Mouse (Mus musculus): ENCODE data around the gene Rab5c. TPM values are rescaled to one million over a fixed set of nuclear protein-coding genes. Genes with fewer than 3 reads are reported as not detected.

Rab5c gene
- polyA plus RNA-seq, 1 experiment from 2014 or later = 26.1 TPM

GRCm38 (mm10) chr11:100766726-100767125, 28.7 kb upstream of the Rab5c start:
- Histone ChIP-seq H3K27me3 (replicated peaks) (peaks cover 10% of the 10 kb centered on the region), H3K9me3 (no peaks in the 10 kb centered on the region), H3K36me3 (no peaks in the 10 kb centered on the region), H3K4me1 (replicated peaks) (peaks cover 12% of the 10 kb centered on the region), H3K9ac (no peak overlapping the region), H3K27ac (no peak overlapping the region), H3K4me2 (replicated peaks) (no peak overlapping the region), H3K4me3 (replicated peaks) (no peak overlapping the region)
- WGBS = 83% methylated on average over 9 of the region's 9 CpGs
- ATAC-seq = no peak

- ATAC-seq = no peak
- peak within 1 kb of the TSS; percentile 42 for H3K4me3 ChIP-seq (replicated peaks)
- peak within 1 kb of the TSS; percentile 82 for H3K4me2 ChIP-seq (replicated peaks)
- no peaks in the 10 kb centered on the region for H3K9me3 ChIP-seq
- WGBS = 83% methylated on average over 7 of the region's 7 CpGs
- H3K4me1 ChIP-seq (replicated peaks) = peaks cover 18% of the 10 kb centered on the region
- H3K9ac ChIP-seq = peak within 1 kb of the TSS; percentile 45
- H3K36me3 ChIP-seq = no peaks in the 10 kb centered on the region
- H3K27ac ChIP-seq = no peak within 1 kb of the TSS
- peaks cover 28% of the 10 kb centered on the region for H3K27me3 ChIP-seq (replicated peaks)
Observed at GRCm38 (mm10) chr11:100762831-100763230, 24.8 kb upstream of the Rab5c start, which contains the start of gene Hcrt. Hcrt (minus strand) TSS chr11:100762931.

GRCm38 (mm10) chr11:100761547-100762045, 23.6 kb upstream of the Rab5c start:
- peak overlapping the region; percentile 45 for H3K9ac ChIP-seq
- WGBS = under 1% methylated on average over 27 of the region's 27 CpGs

GRCm38 (mm10) chr11:100759611-100760233, 21.7 kb upstream of the Rab5c start, which contains the start of gene Kcnh4:
Kcnh4 (minus strand) TSS chr11:100759942.
- WGBS = under 1% methylated on average over 51 of the region's 51 CpGs

More at GRCm38 (mm10) chr11:100761547-100762045, 23.6 kb upstream of the Rab5c start:
- peak; percentile 81 for ATAC-seq
- Histone ChIP-seq H3K27me3 (replicated peaks) (peaks cover 28% of the 10 kb centered on the region), H3K4me2 (replicated peaks) (peak overlapping the region; percentile 82), H3K4me3 (replicated peaks) (peak overlapping the region; percentile 42), H3K4me1 (replicated peaks) (peaks cover 18% of the 10 kb centered on the region), H3K9me3 (no peaks in the 10 kb centered on the region), H3K27ac (no peak overlapping the region), H3K36me3 (no peaks in the 10 kb centered on the region)

GRCm38 (mm10) chr11:100758707-100759610, 20.9 kb upstream of the Rab5c start:
- Histone ChIP-seq H3K4me2 (replicated peaks) (peak overlapping the region; percentile 70), H3K4me1 (replicated peaks) (peaks cover 18% of the 10 kb centered on the region), H3K27ac (no peak overlapping the region), H3K27me3 (replicated peaks) (peaks cover 28% of the 10 kb centered on the region), H3K9me3 (no peaks in the 10 kb centered on the region), H3K36me3 (no peaks in the 10 kb centered on the region), H3K4me3 (replicated peaks) (peak overlapping the region; percentile 33), H3K9ac (no peak overlapping the region)
- ATAC-seq = peak; percentile 50
- WGBS = 2% methylated on average over 35 of the region's 35 CpGs

More at GRCm38 (mm10) chr11:100759611-100760233, 21.7 kb upstream of the Rab5c start, which contains the start of gene Kcnh4:
- H3K4me2 ChIP-seq (replicated peaks) = peak within 1 kb of the TSS; percentile 70
- peaks cover 18% of the 10 kb centered on the region for H3K4me1 ChIP-seq (replicated peaks)
- H3K9ac ChIP-seq = no peak within 1 kb of the TSS
- H3K27me3 ChIP-seq (replicated peaks) = peaks cover 28% of the 10 kb centered on the region
- peak; percentile 36; the same call in 1 of the 2 replicates for ATAC-seq
- no peaks in the 10 kb centered on the region for H3K36me3 ChIP-seq
- H3K27ac ChIP-seq = no peak within 1 kb of the TSS
- H3K9me3 ChIP-seq = no peaks in the 10 kb centered on the region
- peak within 1 kb of the TSS; percentile 33 for H3K4me3 ChIP-seq (replicated peaks)

- H3K9ac ChIP-seq = no peak overlapping the region
- H3K27ac ChIP-seq = no peak overlapping the region
- peaks cover 22% of the 10 kb centered on the region for H3K27me3 ChIP-seq (replicated peaks)
- H3K36me3 ChIP-seq = no peaks in the 10 kb centered on the region
- 87% methylated on average over 12 of the region's 12 CpGs for WGBS
- peaks cover 18% of the 10 kb centered on the region for H3K4me1 ChIP-seq (replicated peaks)
- no peak overlapping the region for H3K4me2 ChIP-seq (replicated peaks)
- H3K4me3 ChIP-seq (replicated peaks) = no peak overlapping the region
- no peaks in the 10 kb centered on the region for H3K9me3 ChIP-seq
- no peak for ATAC-seq
Observed at GRCm38 (mm10) chr11:100757566-100757965, 19.6 kb upstream of the Rab5c start.

- 56% methylated on average over 6 of the region's 6 CpGs for WGBS
- Histone ChIP-seq H3K4me3 (replicated peaks) (no peak overlapping the region), H3K27me3 (replicated peaks) (peaks cover 19% of the 10 kb centered on the region), H3K27ac (no peak overlapping the region), H3K9ac (no peak overlapping the region), H3K36me3 (no peaks in the 10 kb centered on the region), H3K9me3 (no peaks in the 10 kb centered on the region), H3K4me2 (replicated peaks) (no peak overlapping the region), H3K4me1 (replicated peaks) (peaks cover 13% of the 10 kb centered on the region)
- no peak for ATAC-seq
Observed at GRCm38 (mm10) chr11:100756476-100756875, 18.5 kb upstream of the Rab5c start.

GRCm38 (mm10) chr11:100754693-100755057, 16.7 kb upstream of the Rab5c start:
- no peaks in the 10 kb centered on the region for H3K36me3 ChIP-seq
- H3K9me3 ChIP-seq = no peaks in the 10 kb centered on the region
- no peak overlapping the region for H3K9ac ChIP-seq
- H3K4me3 ChIP-seq (replicated peaks) = no peak overlapping the region
- WGBS = 89% methylated on average over 3 of the region's 3 CpGs
- ATAC-seq = no peak
- peaks cover 8% of the 10 kb centered on the region for H3K4me1 ChIP-seq (replicated peaks)
- no peak overlapping the region for H3K4me2 ChIP-seq (replicated peaks)
- H3K27ac ChIP-seq = no peak overlapping the region
- peaks cover 16% of the 10 kb centered on the region for H3K27me3 ChIP-seq (replicated peaks)

- peaks cover 16% of the 10 kb centered on the region for H3K27me3 ChIP-seq (replicated peaks)
- H3K27ac ChIP-seq = no peak overlapping the region
- H3K4me3 ChIP-seq (replicated peaks) = no peak overlapping the region
- H3K36me3 ChIP-seq = no peaks in the 10 kb centered on the region
- no peak overlapping the region for H3K9ac ChIP-seq
- ATAC-seq = no peak
- 79% methylated on average over 12 of the region's 12 CpGs for WGBS
- H3K4me1 ChIP-seq (replicated peaks) = peaks cover 3% of the 10 kb centered on the region; the same call in 1 of the 2 replicates
- H3K9me3 ChIP-seq = no peaks in the 10 kb centered on the region
- no peak overlapping the region for H3K4me2 ChIP-seq (replicated peaks)
Observed at GRCm38 (mm10) chr11:100754021-100754692, 16.1 kb upstream of the Rab5c start.

- Histone ChIP-seq H3K9me3 (no peaks in the 10 kb centered on the region), H3K4me2 (replicated peaks) (no peak overlapping the region), H3K27me3 (replicated peaks) (peaks cover 21% of the 10 kb centered on the region), H3K9ac (no peak overlapping the region), H3K4me1 (replicated peaks) (no peaks in the 10 kb centered on the region), H3K36me3 (no peaks in the 10 kb centered on the region), H3K27ac (no peak overlapping the region), H3K4me3 (replicated peaks) (no peak overlapping the region)
- 28% methylated on average over 10 of the region's 10 CpGs for WGBS
- ATAC-seq = no peak
Observed at GRCm38 (mm10) chr11:100752294-100752693, 14.3 kb upstream of the Rab5c start.

- Histone ChIP-seq H3K4me2 (replicated peaks) (no peak overlapping the region), H3K4me3 (replicated peaks) (no peak overlapping the region), H3K9me3 (no peaks in the 10 kb centered on the region), H3K27me3 (replicated peaks) (peaks cover 21% of the 10 kb centered on the region), H3K27ac (no peak overlapping the region), H3K4me1 (replicated peaks) (no peaks in the 10 kb centered on the region), H3K9ac (no peak overlapping the region), H3K36me3 (no peaks in the 10 kb centered on the region)
- 90% methylated on average over 16 of the region's 16 CpGs for WGBS
- no peak for ATAC-seq
Observed at GRCm38 (mm10) chr11:100750127-100750526, 12.1 kb upstream of the Rab5c start.

GRCm38 (mm10) chr11:100749469-100749868, 11.5 kb upstream of the Rab5c start:
- ATAC-seq = no peak
- Histone ChIP-seq H3K9me3 (no peaks in the 10 kb centered on the region), H3K9ac (no peak overlapping the region), H3K4me2 (replicated peaks) (peak overlapping the region; percentile 17; the same call in 1 of the 2 replicates), H3K27ac (no peak overlapping the region), H3K27me3 (replicated peaks) (peaks cover 21% of the 10 kb centered on the region), H3K36me3 (no peaks in the 10 kb centered on the region), H3K4me1 (replicated peaks) (no peaks in the 10 kb centered on the region), H3K4me3 (replicated peaks) (no peak overlapping the region)
- WGBS = 47% methylated on average over 25 of the region's 25 CpGs

Measured in intestine, embryonic 15.5 days (tissue).